In the genomic region with DNA sequence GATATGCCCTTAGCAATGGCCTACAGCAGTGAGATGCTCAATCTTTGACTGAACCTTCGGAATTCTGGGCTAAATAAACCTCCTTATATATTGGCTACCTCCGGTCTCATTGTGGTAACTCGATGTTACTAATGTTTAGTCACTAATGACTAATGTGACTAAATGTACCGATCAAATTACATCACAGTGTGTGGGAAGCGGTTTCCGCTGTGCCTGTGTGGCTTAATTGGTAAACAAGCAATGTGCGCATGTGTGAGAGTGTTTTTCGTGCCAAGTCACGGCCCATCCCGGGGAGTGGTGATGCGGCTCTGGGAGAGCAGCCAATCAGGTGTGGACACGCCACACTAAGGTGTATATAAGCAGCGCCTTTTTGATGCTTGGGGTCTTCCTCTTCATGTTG, we compare ENCODE assay signal across 18 mouse cellular contexts. TPM values are rescaled to one million over a fixed set of nuclear protein-coding genes. Genes with fewer than 3 reads are reported as not detected.
"Had no signal": no experiment of that assay in that cellular context is flagged by ENCODE, and none has a peak within 500 bp of the region (broad histone marks: within the 10 kb centered on the region; RNA-seq: fewer than 3 reads in every experiment).

No protein-coding gene starts in this region.

- DNase-seq: gastrocnemius, adult 2 months; gastrocnemius, postnatal 10 days; gastrocnemius, postnatal 25 days; heart, adult 18-20 months; heart, postnatal 10 days; heart, postnatal 36 days; kidney, adult 11 months; kidney, adult 2 months; kidney, postnatal 10 days; kidney, postnatal 25 days; kidney, postnatal 4 days; liver; liver, embryonic 13.5 days; liver, postnatal 0 days had no signal

RNA-seq across cellular contexts. Expression of a gene that starts 25.6 kb away (rescaled TPM):
- total RNA-seq: gastrocnemius, adult 2 months; gastrocnemius, postnatal 10 days; gastrocnemius, postnatal 25 days; gastrocnemius, postnatal 4 days; granulocyte monocyte progenitor cell, adult 5-6 weeks; heart, adult 18-20 months; heart, adult 8-10 months; heart, postnatal 10 days; heart, postnatal 36 days; hematopoietic stem cell, adult 5-6 weeks had no signal

RNA-seq across cellular contexts. Expression of a gene that starts 36.6 kb away (rescaled TPM):
- total RNA-seq: gastrocnemius, adult 2 months; gastrocnemius, postnatal 10 days; gastrocnemius, postnatal 25 days; gastrocnemius, postnatal 4 days; heart, adult 18-20 months; heart, adult 8-10 months; heart, postnatal 10 days; heart, postnatal 36 days; hematopoietic stem cell, adult 5-6 weeks had no signal
